Mouse (Mus musculus): Measurements from ENCODE around the gene Tcf3. TPM values are rescaled to one million over a fixed set of nuclear protein-coding genes. Genes with fewer than 3 reads are reported as not detected.

The Tcf3 gene
- total and polyA plus RNA-seq, 3 experiments, result 16.5 to 25.0 (median 18.0) TPM

DNA sequence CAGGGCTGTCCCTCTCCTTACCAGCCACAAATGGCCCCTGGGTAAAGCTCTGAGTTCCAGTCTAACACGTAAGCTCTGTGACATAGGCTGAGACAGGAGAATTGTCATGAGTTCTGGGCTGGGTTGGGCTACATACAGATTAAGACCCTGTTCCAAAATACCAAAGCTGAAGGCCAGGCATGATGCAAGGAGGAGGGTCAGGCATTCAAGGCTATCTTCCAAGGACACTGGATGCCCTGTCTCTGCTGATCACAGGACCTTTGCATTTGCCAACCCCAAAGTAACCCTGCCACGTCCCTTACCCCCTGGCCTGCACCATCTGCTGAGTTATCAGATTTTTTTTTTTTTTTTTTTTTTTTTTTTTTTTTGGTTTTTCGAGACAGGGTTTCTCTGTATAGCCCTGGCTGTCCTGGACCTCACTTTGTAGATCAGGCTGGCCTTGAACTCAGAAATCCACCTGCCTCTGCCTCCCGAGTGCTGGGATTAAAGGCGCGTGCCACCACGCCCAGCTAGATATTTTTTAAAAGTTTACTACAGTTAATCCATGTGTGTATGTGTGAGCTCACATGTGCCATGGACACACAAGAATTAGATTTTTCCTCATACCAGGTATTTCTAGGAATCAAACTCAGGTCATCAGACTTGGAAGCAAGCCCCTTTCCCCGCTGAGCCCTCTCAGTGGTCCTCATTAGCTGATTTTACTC, 10.3 kb upstream of the Tcf3 start:
- H3K36me3 ChIP-seq (ENCODE audit: control insufficient read depth, insufficient read depth, low read length), result no peaks in the 10 kb centered on the region
- no peaks in the 10 kb centered on the region for H3K79me2 ChIP-seq (replicated peaks; ENCODE audit: control insufficient read depth, insufficient read depth, low read length)
- TF ChIP-seq CTCF (IDR thresholded peaks at IDR 0.05), result no peak
- no peak for TF ChIP-seq POLR2A (IDR thresholded peaks at IDR 0.05; ENCODE audit: insufficient read depth, low read depth, low read length)
- no peak for TF ChIP-seq EP300 (IDR thresholded peaks at IDR 0.05; ENCODE audit: insufficient read depth, low read depth, low read length)
- no peak for DNase-seq
- 86% methylated on average over 8 of the region's 8 CpGs for WGBS
- no peak overlapping the region for H3K27ac ChIP-seq
- no peaks in the 10 kb centered on the region for H3K27me3 ChIP-seq (ENCODE audit: control insufficient read depth, insufficient read depth, low read length)
- intact Hi-C loops (cut with DNase I), result no loop called here
- no peak overlapping the region for H3K9ac ChIP-seq (ENCODE audit: low read depth, low read length)
- H3K4me3 ChIP-seq, result no peak overlapping the region
- peaks cover 1% of the 10 kb centered on the region; the same call in 1 of the 2 replicates for H3K4me1 ChIP-seq (ENCODE audit: control insufficient read depth, insufficient read depth, low read length)

DNA sequence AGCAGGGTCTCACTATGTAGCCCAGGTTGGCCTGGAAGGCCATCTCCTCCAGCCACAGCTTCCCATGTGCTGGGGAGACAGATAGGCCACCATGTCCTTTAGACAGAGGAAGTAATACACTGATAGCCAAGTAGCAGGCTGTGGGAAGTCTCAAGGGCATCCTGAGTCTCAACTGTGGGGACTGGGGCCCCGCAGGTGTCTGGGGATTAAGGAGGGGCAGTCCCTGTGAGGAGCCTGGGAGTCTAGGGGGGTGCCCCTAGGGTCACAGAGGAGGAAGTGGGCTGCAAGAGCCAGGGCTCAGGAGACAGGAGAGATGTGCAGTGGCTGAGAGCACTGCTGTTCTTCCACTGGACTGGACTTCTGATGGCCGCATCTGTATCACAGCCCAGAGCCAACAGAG, 9.5 kb upstream of the Tcf3 start:
- intact Hi-C loops (cut with DNase I), result no loop called here
- Histone ChIP-seq H3K9ac (ENCODE audit: low read depth, low read length) (no peak overlapping the region), H3K36me3 (ENCODE audit: control insufficient read depth, insufficient read depth, low read length) (no peaks in the 10 kb centered on the region), H3K79me2 (replicated peaks; ENCODE audit: control insufficient read depth, insufficient read depth, low read length) (no peaks in the 10 kb centered on the region), H3K27me3 (ENCODE audit: control insufficient read depth, insufficient read depth, low read length) (no peaks in the 10 kb centered on the region), H3K27ac (no peak overlapping the region), H3K4me3 (no peak overlapping the region), H3K4me1 (ENCODE audit: control insufficient read depth, insufficient read depth, low read length) (peaks cover 1% of the 10 kb centered on the region; the same call in 1 of the 2 replicates)
- 30% methylated on average over 2 of the region's 2 CpGs for WGBS
- no peak for TF ChIP-seq CTCF (IDR thresholded peaks at IDR 0.05)
- TF ChIP-seq EP300 (IDR thresholded peaks at IDR 0.05; ENCODE audit: insufficient read depth, low read depth, low read length), result no peak
- TF ChIP-seq POLR2A (IDR thresholded peaks at IDR 0.05; ENCODE audit: insufficient read depth, low read depth, low read length), result no peak
- no peak for DNase-seq

DNA sequence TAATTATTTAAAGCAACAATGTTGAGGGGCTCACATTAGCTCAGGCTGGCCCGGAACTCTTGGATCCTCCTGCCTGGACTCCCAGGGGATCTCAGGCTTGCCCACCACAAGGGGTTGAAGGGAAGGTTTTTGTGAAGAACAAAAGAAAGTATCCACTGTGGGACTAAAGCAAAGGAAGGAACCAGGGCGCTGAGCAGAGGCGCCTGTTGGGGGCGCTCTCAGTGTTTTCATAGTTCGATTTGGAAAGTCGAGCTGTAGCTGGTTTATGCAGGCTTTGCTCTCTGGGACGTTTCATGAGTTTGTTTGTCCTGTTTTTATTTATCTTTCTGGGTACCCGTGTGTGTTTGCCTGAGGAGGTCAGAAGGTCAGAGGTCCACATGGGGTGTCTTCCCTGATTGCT, 8.2 kb upstream of the Tcf3 start:
- Histone ChIP-seq H3K4me3 (no peak overlapping the region), H3K9ac (ENCODE audit: low read depth, low read length) (no peak overlapping the region), H3K79me2 (replicated peaks; ENCODE audit: control insufficient read depth, insufficient read depth, low read length) (no peaks in the 10 kb centered on the region), H3K4me1 (ENCODE audit: control insufficient read depth, insufficient read depth, low read length) (peaks cover 1% of the 10 kb centered on the region; the same call in 1 of the 2 replicates), H3K27me3 (ENCODE audit: control insufficient read depth, insufficient read depth, low read length) (no peaks in the 10 kb centered on the region), H3K36me3 (ENCODE audit: control insufficient read depth, insufficient read depth, low read length) (no peaks in the 10 kb centered on the region), H3K27ac (no peak overlapping the region)
- intact Hi-C loops (cut with DNase I), result no loop called here
- TF ChIP-seq CTCF (IDR thresholded peaks at IDR 0.05) (no peak), POLR2A (IDR thresholded peaks at IDR 0.05; ENCODE audit: insufficient read depth, low read depth, low read length) (no peak), EP300 (IDR thresholded peaks at IDR 0.05; ENCODE audit: insufficient read depth, low read depth, low read length) (no peak)
- WGBS, result 71% methylated on average over 8 of the region's 8 CpGs
- no peak for DNase-seq

DNA sequence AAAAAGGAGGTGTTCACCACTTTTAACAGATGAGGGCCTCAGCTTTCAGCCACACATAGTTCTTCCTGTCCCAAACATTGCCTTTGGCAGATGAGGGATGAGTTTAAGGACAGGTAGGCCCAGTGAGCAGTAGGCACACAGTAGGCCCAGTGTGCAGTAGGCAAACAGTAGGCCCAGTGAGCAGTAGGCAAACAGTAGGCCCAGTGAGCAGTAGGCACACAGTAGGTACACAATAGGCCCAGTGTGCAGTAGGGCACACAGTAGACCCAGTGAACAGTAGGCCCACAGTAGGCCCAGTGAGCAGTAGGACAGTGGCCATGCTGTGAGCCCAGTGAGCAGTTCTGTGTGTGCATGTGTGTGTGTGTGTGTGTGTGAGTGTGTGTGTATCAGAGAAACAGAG, 6.6 kb upstream of the Tcf3 start:
- Histone ChIP-seq H3K36me3 (ENCODE audit: control insufficient read depth, insufficient read depth, low read length) (no peaks in the 10 kb centered on the region), H3K79me2 (replicated peaks; ENCODE audit: control insufficient read depth, insufficient read depth, low read length) (no peaks in the 10 kb centered on the region), H3K4me3 (no peak overlapping the region), H3K4me1 (ENCODE audit: control insufficient read depth, insufficient read depth, low read length) (no peaks in the 10 kb centered on the region), H3K9ac (ENCODE audit: low read depth, low read length) (no peak overlapping the region), H3K27ac (no peak overlapping the region), H3K27me3 (ENCODE audit: control insufficient read depth, insufficient read depth, low read length) (no peaks in the 10 kb centered on the region)
- no peak for TF ChIP-seq POLR2A (IDR thresholded peaks at IDR 0.05; ENCODE audit: insufficient read depth, low read depth, low read length)
- intact Hi-C loops (cut with DNase I), result no loop called here
- DNase-seq, result no peak

DNA sequence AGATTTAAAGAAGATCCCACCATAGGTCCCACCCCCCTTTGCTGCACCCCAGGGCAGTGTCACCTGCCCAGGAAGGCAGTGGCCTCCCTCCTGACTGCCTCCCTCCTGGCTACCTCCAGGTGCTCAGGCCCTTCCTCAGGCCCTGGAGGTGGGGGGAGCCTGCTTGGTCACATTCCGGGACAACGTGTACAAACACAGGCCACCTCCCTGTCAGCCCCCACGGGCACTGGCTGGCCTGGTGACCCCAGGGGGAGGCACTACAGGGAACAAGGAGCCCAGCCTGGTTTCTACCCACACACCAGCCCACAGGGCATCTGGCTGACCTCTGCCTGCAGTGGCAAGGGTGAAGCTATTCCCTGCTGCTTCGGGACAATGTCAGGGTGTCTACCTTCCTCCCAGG, 4.5 kb upstream of the Tcf3 start:
- H3K9ac ChIP-seq (ENCODE audit: low read depth, low read length), result no peak overlapping the region
- intact Hi-C loops (cut with DNase I), result no loop called here
- WGBS, result 55% methylated on average over 4 of the region's 4 CpGs
- peaks cover 3% of the 10 kb centered on the region; the same call in 1 of the 2 replicates for H3K79me2 ChIP-seq (replicated peaks; ENCODE audit: control insufficient read depth, insufficient read depth, low read length)
- H3K36me3 ChIP-seq (ENCODE audit: control insufficient read depth, insufficient read depth, low read length), result no peaks in the 10 kb centered on the region
- H3K4me1 ChIP-seq (ENCODE audit: control insufficient read depth, insufficient read depth, low read length), result no peaks in the 10 kb centered on the region
- TF ChIP-seq EP300 (IDR thresholded peaks at IDR 0.05; ENCODE audit: insufficient read depth, low read depth, low read length) (no peak), POLR2A (IDR thresholded peaks at IDR 0.05; ENCODE audit: insufficient read depth, low read depth, low read length) (no peak), CTCF (IDR thresholded peaks at IDR 0.05) (no peak)
- no peak overlapping the region for H3K27ac ChIP-seq
- H3K27me3 ChIP-seq (ENCODE audit: control insufficient read depth, insufficient read depth, low read length), result no peaks in the 10 kb centered on the region
- H3K4me3 ChIP-seq, result no peak overlapping the region
- DNase-seq, result no peak

DNA sequence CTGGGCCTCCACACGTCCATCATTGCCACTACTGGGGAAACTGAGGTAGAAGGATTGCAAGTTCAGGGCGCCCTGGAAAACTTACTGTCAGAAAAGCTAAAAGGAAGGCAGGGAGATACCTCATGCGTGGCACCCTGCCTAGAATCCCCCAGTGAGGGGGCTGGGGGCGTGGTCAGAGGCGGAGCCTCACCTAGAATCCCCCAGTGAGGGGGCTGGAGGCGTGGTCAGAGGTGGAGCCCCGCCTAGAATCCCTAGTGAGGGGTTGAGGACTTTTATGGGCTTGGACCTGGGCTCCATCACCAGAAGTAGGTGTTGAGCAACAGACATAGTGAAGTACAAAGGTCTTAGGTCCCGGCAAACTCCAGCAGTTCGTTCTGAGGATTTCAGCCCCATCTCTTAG, 2.8 kb upstream of the Tcf3 start:
- H3K27ac ChIP-seq, result no peak overlapping the region
- no peak overlapping the region for H3K4me3 ChIP-seq
- peaks cover 1% of the 10 kb centered on the region; the same call in 1 of the 2 replicates for H3K4me1 ChIP-seq (ENCODE audit: control insufficient read depth, insufficient read depth, low read length)
- H3K36me3 ChIP-seq (ENCODE audit: control insufficient read depth, insufficient read depth, low read length), result no peaks in the 10 kb centered on the region
- TF ChIP-seq CTCF (IDR thresholded peaks at IDR 0.05) (no peak), EP300 (IDR thresholded peaks at IDR 0.05; ENCODE audit: insufficient read depth, low read depth, low read length) (no peak), POLR2A (IDR thresholded peaks at IDR 0.05; ENCODE audit: insufficient read depth, low read depth, low read length) (no peak)
- H3K27me3 ChIP-seq (ENCODE audit: control insufficient read depth, insufficient read depth, low read length), result no peaks in the 10 kb centered on the region
- peaks cover 4% of the 10 kb centered on the region; the same call in 1 of the 2 replicates for H3K79me2 ChIP-seq (replicated peaks; ENCODE audit: control insufficient read depth, insufficient read depth, low read length)
- H3K9ac ChIP-seq (ENCODE audit: low read depth, low read length), result no peak overlapping the region
- intact Hi-C loops (cut with DNase I), result no loop called here
- 15% methylated on average over 9 of the region's 9 CpGs for WGBS
- no peak for DNase-seq
